Mouse (Mus musculus): ENCODE measurements around the gene Ccdc12. TPM values are rescaled to one million over a fixed set of nuclear protein-coding genes. Genes with fewer than 3 reads are reported as not detected.
"Not testable (repeated sequence)": the region's sequence is repeated elsewhere in the genome, so short reads cannot be mapped to it uniquely, and the experiment has no call there.

Gene Ccdc12
- total RNA-seq, 2 experiments from 2014 or later = 104 to 149 TPM

GRCm38 (mm10) chr9:110672462-110673106 is 16.3 kb downstream of the Ccdc12 start:
- peak; percentile 24; the same call in 1 of the 2 replicates for ATAC-seq (replicated peaks; ENCODE audit: poor library complexity, severe bottlenecking)

- ATAC-seq (replicated peaks; ENCODE audit: poor library complexity, severe bottlenecking) = peak; percentile 41
These were observed 16.9 kb downstream of the Ccdc12 start for GRCm38 (mm10) chr9:110673107-110673752.

- peak; percentile 80 for ATAC-seq (replicated peaks; ENCODE audit: poor library complexity, severe bottlenecking)
These were observed 20.2 kb downstream of the Ccdc12 start for GRCm38 (mm10) chr9:110676492-110676911.

GRCm38 (mm10) chr9:110678886-110679285 is 22.6 kb downstream of the Ccdc12 start:
- ATAC-seq (replicated peaks; ENCODE audit: poor library complexity, severe bottlenecking) = no peak

GRCm38 (mm10) chr9:110680736-110681507 is 24.6 kb downstream of the Ccdc12 start:
- peak; percentile 36 for ATAC-seq (replicated peaks; ENCODE audit: poor library complexity, severe bottlenecking)

- ATAC-seq (replicated peaks; ENCODE audit: poor library complexity, severe bottlenecking) = no peak
These were observed 25.5 kb downstream of the Ccdc12 start for GRCm38 (mm10) chr9:110681817-110682216.

- ATAC-seq (replicated peaks; ENCODE audit: poor library complexity, severe bottlenecking) = peak; percentile 52
These were observed 26.0 kb downstream of the Ccdc12 start for GRCm38 (mm10) chr9:110682255-110682654.

- ATAC-seq (replicated peaks; ENCODE audit: poor library complexity, severe bottlenecking) = not testable (repeated sequence)
These were observed 26.4 kb downstream of the Ccdc12 start for GRCm38 (mm10) chr9:110682697-110683096.

GRCm38 (mm10) chr9:110683574-110684099 is 27.3 kb downstream of the Ccdc12 start:
- no peak for ATAC-seq (replicated peaks; ENCODE audit: poor library complexity, severe bottlenecking)

GRCm38 (mm10) chr9:110684100-110684831 is 28.0 kb downstream of the Ccdc12 start:
- no peak for ATAC-seq (replicated peaks; ENCODE audit: poor library complexity, severe bottlenecking)

- no peak for ATAC-seq (replicated peaks; ENCODE audit: poor library complexity, severe bottlenecking)
These were observed 28.9 kb downstream of the Ccdc12 start for GRCm38 (mm10) chr9:110685187-110685586.

- ATAC-seq (replicated peaks; ENCODE audit: poor library complexity, severe bottlenecking) = peak; percentile 75
These were observed 29.3 kb downstream of the Ccdc12 start for GRCm38 (mm10) chr9:110685591-110685990.

- no peak for ATAC-seq (replicated peaks; ENCODE audit: poor library complexity, severe bottlenecking)
These were observed 30.2 kb downstream of the Ccdc12 start for GRCm38 (mm10) chr9:110686472-110686871.

- no peak for ATAC-seq (replicated peaks; ENCODE audit: poor library complexity, severe bottlenecking)
These were observed 30.8 kb downstream of the Ccdc12 start for GRCm38 (mm10) chr9:110687061-110687460.

- no peak for ATAC-seq (replicated peaks; ENCODE audit: poor library complexity, severe bottlenecking)
These were observed 31.5 kb downstream of the Ccdc12 start for GRCm38 (mm10) chr9:110687846-110688245.

GRCm38 (mm10) chr9:110689261-110689779 is 33.0 kb downstream of the Ccdc12 start:
- no peak for ATAC-seq (replicated peaks; ENCODE audit: poor library complexity, severe bottlenecking)

GRCm38 (mm10) chr9:110695165-110695755 is 39.0 kb downstream of the Ccdc12 start:
- ATAC-seq (replicated peaks; ENCODE audit: poor library complexity, severe bottlenecking) = no peak

GRCm38 (mm10) chr9:110696427-110696826 is 40.1 kb downstream of the Ccdc12 start:
- no peak for ATAC-seq (replicated peaks; ENCODE audit: poor library complexity, severe bottlenecking)

- no peak for ATAC-seq (replicated peaks; ENCODE audit: poor library complexity, severe bottlenecking)
These were observed 41.2 kb downstream of the Ccdc12 start for GRCm38 (mm10) chr9:110697465-110697864.

GRCm38 (mm10) chr9:110699574-110699973 is 43.3 kb downstream of the Ccdc12 start:
- ATAC-seq (replicated peaks; ENCODE audit: poor library complexity, severe bottlenecking) = no peak
